Mouse (Mus musculus): ENCODE results near the gene Maged1.
"Not testable (repeated sequence)": the region's sequence is repeated elsewhere in the genome, so short reads cannot be mapped to it uniquely, and the experiment has no call there.

Gene Maged1

DNA sequence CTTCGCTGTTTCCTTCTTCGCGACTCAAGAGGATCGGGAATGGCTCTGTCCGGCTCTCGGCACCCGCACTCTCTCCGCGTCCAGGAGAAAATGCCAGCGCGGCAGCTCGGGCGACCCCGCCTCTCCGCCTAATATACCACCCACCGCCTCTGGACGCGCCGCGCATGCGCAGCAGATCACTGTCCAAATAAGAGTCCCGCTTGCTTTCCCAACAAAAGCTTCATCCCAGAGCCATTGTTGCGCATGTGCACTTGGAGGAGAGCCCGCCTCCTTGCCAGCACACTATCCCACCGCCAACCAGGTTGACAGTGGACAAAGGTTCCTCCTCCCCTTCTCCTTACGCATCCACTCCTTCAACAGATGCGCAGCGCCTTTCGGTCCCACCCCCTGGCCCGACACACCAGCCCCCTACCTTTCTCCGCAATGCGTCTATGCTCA is at the start of gene Maged1:
Gene Maged1 (minus strand): TSS at position 226 of the 438 bp plus-strand sequence.
- DNase-seq (ENCODE audit: low read depth, low spot score), result peak; percentile 98

DNA sequence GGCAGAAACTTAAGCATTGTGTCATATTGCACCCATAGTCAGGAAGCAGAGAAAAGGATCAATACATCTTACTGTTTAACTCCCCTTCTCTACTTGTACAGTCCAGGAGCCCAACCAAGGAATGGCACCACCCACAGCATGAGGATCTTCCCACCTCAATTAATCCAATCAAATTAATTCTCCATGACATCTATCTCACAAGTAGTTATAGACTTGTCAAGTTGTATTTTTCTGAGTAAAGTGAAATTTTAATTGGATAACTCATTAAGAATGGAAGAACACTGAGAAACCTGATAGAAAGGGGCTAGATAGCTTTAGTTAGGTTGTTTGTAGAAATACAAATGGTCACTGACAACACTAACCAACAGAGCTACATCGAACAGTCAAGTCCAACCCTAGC is 38.3 kb upstream of the Maged1 start:
- DNase-seq (ENCODE audit: low read depth, low spot score), result no peak

DNA sequence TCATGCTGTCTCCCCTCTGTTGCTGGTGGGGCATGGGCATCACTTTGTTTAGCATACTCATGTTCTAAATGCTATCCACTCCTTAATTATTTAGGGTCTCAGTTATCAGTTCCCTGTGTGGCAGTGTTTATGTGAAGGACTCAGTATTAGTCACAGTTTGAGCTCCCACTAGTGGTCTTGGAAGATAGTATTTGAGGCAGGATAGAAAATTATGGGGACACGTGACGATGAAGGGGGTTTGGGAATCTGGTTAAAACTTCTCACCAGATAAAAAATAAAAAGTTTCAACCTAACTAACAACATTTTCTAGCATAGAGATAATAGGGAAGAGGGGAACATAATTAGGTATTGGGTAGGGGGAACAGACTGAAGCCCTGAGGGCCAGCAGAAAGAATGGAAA is 22.8 kb upstream of the Maged1 start:
- DNase-seq (ENCODE audit: low read depth, low spot score), result no peak

DNA sequence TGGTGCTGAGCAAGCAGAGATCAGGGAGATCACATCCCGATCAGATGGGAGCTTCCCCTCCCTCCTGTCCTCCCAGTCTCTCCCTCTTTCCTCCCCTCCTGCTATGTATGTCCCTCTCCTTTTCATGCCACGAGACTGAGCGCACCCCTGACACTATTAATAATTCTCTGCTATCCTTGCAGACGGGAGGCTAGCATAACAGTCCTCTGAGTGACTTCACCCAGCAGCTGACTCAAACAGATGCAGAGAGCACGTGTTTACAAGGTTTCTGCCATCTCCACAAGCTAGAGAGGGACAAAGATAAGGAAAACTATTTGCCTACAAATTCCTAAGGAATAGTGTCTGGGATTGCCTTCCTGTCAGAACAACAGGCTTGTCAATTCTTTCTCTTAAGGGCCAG is 20.4 kb upstream of the Maged1 start:
- no peak for DNase-seq (ENCODE audit: low read depth, low spot score)

DNA sequence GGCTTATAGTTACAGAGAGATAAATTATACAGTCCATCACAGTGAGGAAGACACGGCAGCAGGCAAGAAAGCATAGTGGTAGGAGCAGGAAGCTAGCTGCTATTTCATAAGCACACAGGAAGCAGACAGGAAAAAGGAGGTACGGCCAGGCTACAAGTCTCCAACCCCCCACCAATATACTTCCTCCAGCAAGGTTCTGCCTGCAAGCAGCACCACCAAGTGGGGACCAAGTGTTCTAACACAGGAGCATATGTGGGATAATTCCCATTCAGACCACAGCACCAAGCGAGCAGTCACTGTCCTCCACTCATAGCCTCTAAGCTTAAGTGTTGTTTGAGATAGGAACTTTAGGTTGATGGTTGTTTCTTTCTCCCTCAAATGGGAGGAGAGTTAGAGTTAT is 6.3 kb upstream of the Maged1 start:
- peak; percentile 29 for DNase-seq (ENCODE audit: low read depth, low spot score)

DNA sequence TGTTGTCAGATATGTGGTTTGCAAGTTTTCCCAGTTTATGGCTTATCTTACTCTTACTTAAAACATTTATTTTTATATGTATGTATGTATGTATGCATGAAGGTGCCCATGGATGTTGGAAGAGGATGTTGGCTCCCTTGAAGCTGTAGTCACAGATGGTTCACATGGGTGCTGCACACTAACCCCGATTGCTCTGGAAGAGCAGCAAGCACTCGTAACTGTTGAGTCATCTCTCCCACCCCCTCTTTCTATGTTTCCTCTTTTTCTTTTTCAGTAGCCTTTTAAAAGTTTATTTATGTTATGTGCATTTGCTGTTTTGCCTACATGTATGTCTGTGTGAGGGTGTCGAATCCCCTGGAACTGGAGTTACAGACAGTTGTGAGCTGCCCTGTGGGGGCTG is 4.0 kb upstream of the Maged1 start:
- DNase-seq (ENCODE audit: low read depth, low spot score), result no peak

DNA sequence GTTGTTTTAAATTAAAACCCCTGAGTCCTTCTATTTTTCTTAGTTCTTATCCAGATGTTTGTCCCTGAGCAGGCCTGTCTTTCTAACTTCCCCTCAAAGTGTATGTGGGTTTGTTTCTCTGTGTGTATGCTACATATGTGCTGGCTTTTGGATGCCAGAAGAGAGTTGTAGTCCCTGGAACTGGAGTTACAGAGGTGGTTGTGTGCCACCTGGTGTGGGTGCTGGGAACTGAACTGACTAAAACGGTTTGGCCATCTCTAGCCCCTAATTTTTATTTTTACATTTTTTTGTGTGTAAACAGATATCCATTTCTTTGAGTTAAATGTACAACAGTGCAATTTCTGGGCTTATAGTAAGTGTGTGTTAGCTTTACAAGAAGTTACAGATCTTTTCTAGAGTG is 3.0 kb upstream of the Maged1 start:
- DNase-seq (ENCODE audit: low read depth, low spot score), result peak; percentile 9

DNA sequence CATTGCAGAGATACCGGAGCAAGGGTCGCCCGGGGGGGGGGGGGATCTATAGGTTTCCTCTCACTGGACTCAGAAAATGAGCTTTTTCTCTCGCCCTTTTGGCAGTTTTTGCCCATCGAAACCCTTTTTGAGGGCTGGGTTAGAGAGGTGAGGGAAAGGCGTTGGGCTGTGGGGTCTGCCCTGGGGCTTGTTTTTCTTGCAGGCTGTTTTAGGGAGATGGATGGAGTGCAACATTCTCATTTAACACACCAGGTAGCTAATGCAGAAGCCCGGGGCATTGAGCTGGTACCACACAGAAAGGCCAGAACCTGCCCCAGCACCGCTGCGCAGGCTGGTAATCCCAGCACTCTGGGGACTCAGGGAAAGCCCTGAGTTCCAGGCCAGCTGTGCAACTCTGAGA is 593 bp upstream of the Maged1 start:
- no peak for DNase-seq (ENCODE audit: low read depth, low spot score)

DNA sequence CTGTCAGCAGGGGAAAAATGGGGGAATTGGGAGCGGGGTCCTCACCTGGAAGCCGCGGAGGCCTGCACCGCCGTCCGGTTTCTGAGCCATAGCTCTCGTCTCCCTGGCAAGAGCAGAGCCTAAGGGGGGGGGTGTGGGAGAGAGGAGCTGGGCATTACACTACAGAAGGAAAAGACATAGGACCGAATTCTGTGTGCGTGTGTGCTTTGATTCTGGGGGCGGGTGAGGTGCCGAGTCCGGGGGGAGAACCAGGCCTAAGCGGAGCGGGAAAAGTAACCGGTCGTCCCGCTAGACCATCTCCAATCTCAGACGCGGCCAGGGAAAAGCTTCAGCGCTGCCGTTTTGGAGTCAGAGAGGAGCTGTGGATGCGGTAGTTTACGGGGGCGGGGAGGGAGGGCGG is 737 bp downstream of the Maged1 start:
- DNase-seq (ENCODE audit: low read depth, low spot score), result no peak

DNA sequence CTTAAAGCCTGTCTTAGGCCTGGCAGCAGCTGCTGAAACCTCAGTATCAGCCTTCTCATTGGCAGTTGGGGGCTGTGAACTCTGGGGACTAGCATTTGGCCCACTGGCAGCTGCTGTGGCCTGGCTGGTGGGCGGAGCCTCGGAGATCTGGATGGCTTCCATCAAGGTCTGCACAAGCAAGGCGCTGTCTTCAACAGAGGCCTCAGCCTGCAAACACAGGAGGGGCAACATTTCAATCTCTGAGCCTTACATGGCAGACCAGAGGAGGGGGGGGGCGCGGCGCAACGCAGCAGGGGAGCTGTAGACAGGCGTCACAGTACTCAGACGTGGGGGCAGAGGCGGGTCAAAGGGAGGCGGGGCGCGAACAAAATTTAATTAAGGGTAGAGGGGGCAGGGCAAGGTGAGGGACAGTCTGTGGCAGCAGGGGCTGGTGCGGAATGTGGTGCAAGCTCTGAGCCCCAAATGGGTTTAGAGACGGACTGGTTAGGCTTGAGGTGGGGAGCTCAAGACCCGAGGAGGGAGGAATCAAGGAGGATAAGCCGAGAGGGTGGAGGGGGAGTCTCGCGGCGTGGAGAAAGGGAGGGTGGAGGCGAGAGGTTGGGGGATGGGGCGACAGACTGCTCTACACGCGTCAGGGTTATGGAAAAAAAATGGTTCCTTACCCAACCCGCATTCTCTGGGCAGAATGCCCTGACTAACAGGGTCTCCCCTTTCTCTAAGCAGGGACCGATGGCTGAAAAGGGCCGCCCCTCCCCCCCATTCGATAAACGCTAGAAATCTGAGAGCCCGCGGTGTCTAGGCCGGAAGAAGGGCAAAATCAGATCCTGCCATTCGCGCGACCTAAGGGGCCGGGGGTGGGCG is 1.4 kb downstream of the Maged1 start:
- DNase-seq (ENCODE audit: low read depth, low spot score), result peak; percentile 62

DNA sequence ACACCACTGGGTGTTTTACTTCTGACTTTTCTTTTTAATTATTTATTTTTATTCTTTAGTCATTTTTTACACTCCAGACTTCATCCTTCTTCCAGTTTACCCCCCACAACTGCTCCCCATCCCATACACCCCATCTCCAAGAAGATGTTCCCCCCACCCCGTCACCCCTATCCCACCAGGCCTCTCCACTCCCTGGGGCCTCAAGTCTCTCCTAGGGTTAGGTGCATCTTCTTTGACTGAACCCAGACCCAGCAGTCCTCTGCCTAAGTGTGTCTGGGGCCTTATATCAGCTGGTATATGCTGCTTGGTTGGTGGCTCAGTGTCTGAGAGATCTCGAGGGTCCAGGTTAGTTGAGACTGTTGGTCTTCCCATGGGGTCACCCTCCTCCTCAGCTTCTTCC is 7.6 kb downstream of the Maged1 start:
- DNase-seq (ENCODE audit: low read depth, low spot score), result no peak

DNA sequence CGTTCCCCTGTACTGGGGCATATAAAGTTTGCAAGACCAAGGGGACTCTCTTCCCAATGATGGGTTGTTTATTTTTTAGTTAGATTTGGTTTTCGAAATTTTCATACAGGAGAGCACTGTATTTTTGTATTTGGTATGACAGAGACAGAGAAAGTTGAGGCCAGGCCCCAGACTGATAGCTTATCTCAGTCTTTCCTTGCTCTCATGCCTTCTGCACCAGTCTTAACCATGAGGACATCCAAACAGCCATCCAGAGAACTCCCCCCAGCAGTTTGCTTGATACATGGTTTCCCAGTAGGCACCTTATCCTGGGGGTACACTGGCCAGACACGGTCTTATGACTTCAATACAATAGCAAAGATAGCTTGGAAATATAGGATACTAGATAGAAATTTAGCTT is 11.6 kb downstream of the Maged1 start:
- DNase-seq (ENCODE audit: low read depth, low spot score), result no peak

DNA sequence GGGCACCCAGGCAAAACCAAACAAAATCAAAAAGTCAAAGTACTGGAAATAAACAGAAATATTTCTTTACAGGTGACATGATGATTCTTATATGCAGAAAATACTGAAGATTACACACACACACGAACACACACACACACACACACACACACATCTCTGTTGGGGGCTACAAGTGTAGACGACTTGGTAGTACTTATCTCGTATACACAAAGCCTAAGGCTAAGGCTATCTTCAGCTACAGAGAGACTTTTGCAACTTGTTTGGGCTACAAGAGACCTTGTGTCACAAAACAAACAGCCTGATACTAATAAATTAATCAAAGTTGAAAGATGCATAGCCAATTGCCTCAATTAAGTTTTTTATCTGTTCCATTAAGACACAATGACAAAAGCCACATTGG is 19.8 kb downstream of the Maged1 start:
- no peak for DNase-seq (ENCODE audit: low read depth, low spot score)

DNA sequence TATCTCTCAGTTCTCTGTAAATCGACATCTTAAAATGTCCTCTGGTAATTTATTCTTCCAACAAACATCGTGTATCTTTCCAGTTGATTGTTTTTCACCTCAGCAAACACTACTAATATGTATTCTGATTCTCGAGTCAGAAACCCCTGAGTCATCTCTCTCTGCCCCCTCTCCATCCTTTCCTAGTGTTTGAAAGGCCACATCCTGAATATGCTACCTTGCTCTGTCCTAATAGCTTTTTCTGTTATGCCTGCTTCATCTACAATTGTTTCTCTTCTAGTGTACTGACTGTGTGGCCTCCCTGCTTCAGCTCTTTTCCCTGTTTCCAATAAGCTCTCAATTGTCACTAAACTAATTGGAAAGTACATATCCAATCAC is 33.5 kb downstream of the Maged1 start:
- DNase-seq (ENCODE audit: low read depth, low spot score), result no peak

DNA sequence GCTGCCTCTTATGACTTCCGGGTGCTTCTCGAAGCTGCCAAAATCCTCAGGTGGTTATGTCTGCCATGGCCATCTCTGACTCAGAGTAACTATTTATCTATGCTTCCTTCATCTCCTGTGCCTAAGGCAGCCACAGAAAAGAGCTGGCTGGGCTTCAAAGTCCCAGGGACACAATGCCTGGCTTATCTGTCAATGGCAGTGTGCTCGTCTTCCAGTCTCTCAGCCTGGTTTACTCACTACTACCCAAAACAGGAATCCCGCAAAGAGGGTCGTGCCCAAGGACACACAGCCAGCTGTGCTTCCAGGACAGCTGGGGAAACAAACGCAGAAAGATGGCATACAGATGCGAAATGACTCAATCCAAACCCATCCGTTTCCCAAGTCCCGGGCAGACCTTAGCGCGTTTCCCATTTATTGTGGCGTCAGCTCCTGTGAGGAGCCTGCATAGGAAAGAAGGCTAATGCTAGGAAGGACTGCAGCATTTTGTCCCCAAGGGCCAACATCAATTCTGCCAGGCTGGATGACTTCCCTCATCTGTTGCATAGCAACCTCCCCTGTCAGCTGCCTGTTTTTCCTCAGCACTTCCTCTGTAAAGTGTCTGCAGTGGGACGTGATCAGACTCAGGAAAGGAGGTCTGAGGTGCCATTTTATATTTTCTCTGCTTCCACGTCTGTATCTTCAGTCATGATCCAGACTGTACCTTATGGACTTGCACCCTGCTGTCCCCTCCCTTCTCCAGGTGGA is 34.1 kb downstream of the Maged1 start:
- not testable (repeated sequence) for DNase-seq (ENCODE audit: low read depth, low spot score)

DNA sequence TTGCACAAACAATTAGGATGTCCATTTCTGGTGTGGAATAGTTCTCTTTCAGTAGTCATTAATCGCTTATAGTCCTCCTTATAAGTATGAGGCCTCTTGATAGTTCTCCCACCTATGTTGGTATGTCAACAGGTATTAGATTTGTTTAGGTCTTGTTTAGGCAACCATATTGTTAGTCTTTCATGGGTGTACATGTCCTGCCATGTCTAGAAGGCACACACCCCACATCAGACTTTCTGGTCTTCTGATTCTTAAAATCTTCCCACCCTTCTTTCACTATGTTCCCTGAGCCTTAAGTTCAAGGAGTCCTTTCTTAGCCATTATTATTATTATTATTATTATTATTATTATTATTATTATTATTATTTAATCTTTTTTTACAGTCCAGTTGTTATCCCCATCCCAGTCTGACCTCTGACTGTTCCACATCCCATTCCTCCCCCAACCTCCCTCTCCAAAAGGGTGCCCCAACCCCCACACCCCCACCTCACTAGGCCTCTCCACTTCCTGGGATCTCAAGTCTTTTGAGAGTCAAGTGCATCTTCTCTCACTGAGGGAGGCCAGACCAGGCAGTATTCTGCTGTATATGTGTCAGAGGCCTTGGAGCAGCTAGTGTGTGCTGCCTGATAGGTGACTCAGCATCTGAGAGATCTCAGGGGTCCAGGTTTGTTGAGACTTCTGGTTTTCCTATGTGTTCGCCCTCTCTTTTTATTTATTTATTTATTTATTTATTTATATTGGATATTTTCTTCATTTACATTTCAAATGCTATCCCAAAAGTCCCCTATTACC is 55.7 kb downstream of the Maged1 start:
- DNase-seq (ENCODE audit: low read depth, low spot score), result no peak

Measured in ES-CJ7 (cell line).